Mouse (Mus musculus): ENCODE measurements around the gene Cdx2. TPM values are rescaled to one million over a fixed set of nuclear protein-coding genes. Genes with fewer than 3 reads are reported as not detected.

Cdx2 gene
- polyA plus RNA-seq (2015; fragmentation: Nextera tagmentation; extraction: Ambion mirVana) = 0.26 TPM in 1 of 2 replicates, not detected in the other

GRCm38 (mm10) chr5:147306638-147307397 is at the start of gene Cdx2:
Gene Cdx2 (minus strand): TSS chr5:147307270.
- under 1% methylated on average over 63 of the region's 63 CpGs for WGBS
- H3K4me2 ChIP-seq = peak within 1 kb of the TSS; percentile 36
- no peak within 1 kb of the TSS for H3K9ac ChIP-seq
- peaks cover 29% of the 10 kb centered on the region for H3K4me1 ChIP-seq
- H3K27me3 ChIP-seq = peaks cover 100% of the 10 kb centered on the region
- H3K36me3 ChIP-seq = no peaks in the 10 kb centered on the region
- H3K4me3 ChIP-seq (replicated peaks) = peak within 1 kb of the TSS; percentile 25
- 0 out of 2 replicates have a peak, but pooled peaks have one; percentile 26 for ATAC-seq (replicated peaks; ENCODE audit: low FRiP score)
- H3K9me3 ChIP-seq (replicated peaks) = no peaks in the 10 kb centered on the region
- H3K27ac ChIP-seq = no peak within 1 kb of the TSS

GRCm38 (mm10) chr5:147356260-147357055 is 49.4 kb upstream of the Cdx2 start:
- no peaks in the 10 kb centered on the region for H3K4me1 ChIP-seq
- H3K9ac ChIP-seq = no peak overlapping the region
- WGBS = 90% methylated on average over 13 of the region's 13 CpGs
- ATAC-seq (replicated peaks; ENCODE audit: low FRiP score) = no peak
- no peaks in the 10 kb centered on the region for H3K36me3 ChIP-seq
- H3K9me3 ChIP-seq (replicated peaks) = no peaks in the 10 kb centered on the region
- no peak overlapping the region for H3K4me2 ChIP-seq
- no peak overlapping the region for H3K4me3 ChIP-seq (replicated peaks)
- no peaks in the 10 kb centered on the region for H3K27me3 ChIP-seq
- H3K27ac ChIP-seq = no peak overlapping the region

GRCm38 (mm10) chr5:147355788-147356187 is 48.7 kb upstream of the Cdx2 start:
- no peaks in the 10 kb centered on the region for H3K4me1 ChIP-seq
- H3K9me3 ChIP-seq (replicated peaks) = no peaks in the 10 kb centered on the region
- no peak overlapping the region for H3K9ac ChIP-seq
- H3K27me3 ChIP-seq = no peaks in the 10 kb centered on the region
- ATAC-seq (replicated peaks; ENCODE audit: low FRiP score) = no peak
- H3K4me3 ChIP-seq (replicated peaks) = no peak overlapping the region
- H3K4me2 ChIP-seq = no peak overlapping the region
- 73% methylated on average over 3 of the region's 3 CpGs for WGBS
- no peak overlapping the region for H3K27ac ChIP-seq
- no peaks in the 10 kb centered on the region for H3K36me3 ChIP-seq

GRCm38 (mm10) chr5:147354985-147355384 is 47.9 kb upstream of the Cdx2 start:
- Histone ChIP-seq H3K4me2 (no peak overlapping the region), H3K9ac (no peak overlapping the region), H3K4me3 (replicated peaks) (no peak overlapping the region), H3K27me3 (no peaks in the 10 kb centered on the region), H3K36me3 (no peaks in the 10 kb centered on the region), H3K9me3 (replicated peaks) (no peaks in the 10 kb centered on the region), H3K4me1 (no peaks in the 10 kb centered on the region), H3K27ac (no peak overlapping the region)
- no peak for ATAC-seq (replicated peaks; ENCODE audit: low FRiP score)
- 85% methylated on average over 8 of the region's 8 CpGs for WGBS

GRCm38 (mm10) chr5:147354161-147354780 is 47.2 kb upstream of the Cdx2 start:
- ATAC-seq (replicated peaks; ENCODE audit: low FRiP score) = no peak
- no peak overlapping the region for H3K27ac ChIP-seq
- no peaks in the 10 kb centered on the region for H3K27me3 ChIP-seq
- no peak overlapping the region for H3K9ac ChIP-seq
- H3K4me2 ChIP-seq = no peak overlapping the region
- H3K9me3 ChIP-seq (replicated peaks) = no peaks in the 10 kb centered on the region
- no peaks in the 10 kb centered on the region for H3K36me3 ChIP-seq
- H3K4me3 ChIP-seq (replicated peaks) = no peak overlapping the region
- H3K4me1 ChIP-seq = no peaks in the 10 kb centered on the region
- 61% methylated on average over 17 of the region's 17 CpGs for WGBS

- Histone ChIP-seq H3K4me3 (replicated peaks) (no peak overlapping the region), H3K36me3 (no peaks in the 10 kb centered on the region), H3K4me2 (no peak overlapping the region), H3K9ac (no peak overlapping the region), H3K27ac (no peak overlapping the region), H3K4me1 (no peaks in the 10 kb centered on the region), H3K27me3 (no peaks in the 10 kb centered on the region), H3K9me3 (replicated peaks) (no peaks in the 10 kb centered on the region)
- 90% methylated on average over 8 of the region's 8 CpGs for WGBS
- ATAC-seq (replicated peaks; ENCODE audit: low FRiP score) = no peak
Measured at GRCm38 (mm10) chr5:147351931-147352330, 44.9 kb upstream of the Cdx2 start.

GRCm38 (mm10) chr5:147345981-147346380 is 38.9 kb upstream of the Cdx2 start:
- ATAC-seq (replicated peaks; ENCODE audit: low FRiP score) = no peak
- Histone ChIP-seq H3K9me3 (replicated peaks) (no peaks in the 10 kb centered on the region), H3K36me3 (no peaks in the 10 kb centered on the region), H3K9ac (no peak overlapping the region), H3K27ac (no peak overlapping the region), H3K27me3 (no peaks in the 10 kb centered on the region), H3K4me2 (no peak overlapping the region), H3K4me3 (replicated peaks) (no peak overlapping the region), H3K4me1 (no peaks in the 10 kb centered on the region)
- WGBS = 74% methylated on average over 1 of the region's 1 CpGs

- ATAC-seq (replicated peaks; ENCODE audit: low FRiP score) = no peak
- Histone ChIP-seq H3K36me3 (no peaks in the 10 kb centered on the region), H3K27ac (no peak overlapping the region), H3K9me3 (replicated peaks) (no peaks in the 10 kb centered on the region), H3K27me3 (no peaks in the 10 kb centered on the region), H3K4me3 (replicated peaks) (no peak overlapping the region), H3K4me2 (no peak overlapping the region), H3K9ac (no peak overlapping the region), H3K4me1 (no peaks in the 10 kb centered on the region)
- WGBS = 86% methylated on average over 10 of the region's 10 CpGs
Measured at GRCm38 (mm10) chr5:147343904-147344303, 36.8 kb upstream of the Cdx2 start.

- H3K4me2 ChIP-seq = no peak overlapping the region
- no peaks in the 10 kb centered on the region for H3K36me3 ChIP-seq
- no peaks in the 10 kb centered on the region for H3K9me3 ChIP-seq (replicated peaks)
- H3K4me3 ChIP-seq (replicated peaks) = no peak overlapping the region
- H3K27ac ChIP-seq = no peak overlapping the region
- 92% methylated on average over 6 of the region's 6 CpGs for whole genome bisulfite sequencing
- no peak for ATAC-seq (replicated peaks; ENCODE audit: low FRiP score)
- no peaks in the 10 kb centered on the region for H3K27me3 ChIP-seq
- no peaks in the 10 kb centered on the region for H3K4me1 ChIP-seq
- H3K9ac ChIP-seq = no peak overlapping the region
Measured at GRCm38 (mm10) chr5:147342901-147343300, 35.8 kb upstream of the Cdx2 start.

- Histone ChIP-seq H3K4me3 (replicated peaks) (no peak overlapping the region), H3K4me2 (no peak overlapping the region), H3K27ac (no peak overlapping the region), H3K9ac (no peak overlapping the region), H3K4me1 (no peaks in the 10 kb centered on the region), H3K36me3 (no peaks in the 10 kb centered on the region), H3K9me3 (replicated peaks) (no peaks in the 10 kb centered on the region), H3K27me3 (no peaks in the 10 kb centered on the region)
- WGBS = 30% methylated on average over 13 of the region's 13 CpGs
- ATAC-seq (replicated peaks; ENCODE audit: low FRiP score) = no peak
Measured at GRCm38 (mm10) chr5:147340741-147341414, 33.8 kb upstream of the Cdx2 start.

GRCm38 (mm10) chr5:147339560-147339959 is 32.5 kb upstream of the Cdx2 start:
- no peaks in the 10 kb centered on the region for H3K27me3 ChIP-seq
- H3K9ac ChIP-seq = no peak overlapping the region
- H3K4me1 ChIP-seq = no peaks in the 10 kb centered on the region
- 80% methylated on average over 11 of the region's 11 CpGs for WGBS
- no peak for ATAC-seq (replicated peaks; ENCODE audit: low FRiP score)
- H3K9me3 ChIP-seq (replicated peaks) = no peaks in the 10 kb centered on the region
- no peak overlapping the region for H3K4me2 ChIP-seq
- no peak overlapping the region for H3K27ac ChIP-seq
- no peak overlapping the region for H3K4me3 ChIP-seq (replicated peaks)
- H3K36me3 ChIP-seq = no peaks in the 10 kb centered on the region

All from kidney, embryonic 15.5 days (tissue).